8 mouse cellular contexts compared by ENCODE assay signal in the genomic region with DNA sequence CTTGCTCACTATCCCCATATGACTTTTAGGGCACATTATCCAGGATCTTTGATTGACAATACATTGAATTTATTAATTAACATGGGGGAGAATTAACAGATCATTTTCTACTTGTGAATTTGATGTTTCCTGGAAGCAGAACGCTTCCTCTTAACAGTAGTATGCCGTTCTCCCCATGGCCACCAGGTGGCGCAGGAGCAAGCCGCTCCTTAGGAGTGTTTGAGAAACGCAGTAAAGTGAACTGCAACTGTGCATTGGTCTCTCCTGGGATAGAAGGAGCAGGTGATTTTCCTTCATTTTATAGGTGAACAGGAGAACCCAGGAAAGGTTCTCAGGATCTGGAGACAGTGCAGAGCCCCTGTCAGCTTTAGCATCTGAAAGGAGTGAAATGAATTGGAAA. TPM values are rescaled to one million over a fixed set of nuclear protein-coding genes. Genes with fewer than 3 reads are reported as not detected.
DNase-seq lines count a peak whose midpoint lies in the region; ATAC-seq lines count a peak whose summit lies in the region.

No protein-coding gene starts in this region.

- H3K9me3 ChIP-seq in kidney, embryonic 16.5 days (ENCODE audit: low read length), result no peaks in the 10 kb centered on the region
- H3K9me3 ChIP-seq in embryonic facial prominence, embryonic 14.5 days (ENCODE audit: control insufficient read depth, low read length), result no peaks in the 10 kb centered on the region
- H3K9me3 ChIP-seq in liver, embryonic 11.5 days (ENCODE audit: control insufficient read depth, low read length), result no peaks in the 10 kb centered on the region

- H3K4me3 ChIP-seq in kidney, embryonic 16.5 days (ENCODE audit: low read length), result no peak overlapping the region
- H3K4me3 ChIP-seq in embryonic facial prominence, embryonic 14.5 days (ENCODE audit: low read depth, low read length), result no peak overlapping the region
- H3K4me3 ChIP-seq in liver, embryonic 11.5 days (ENCODE audit: low read depth, low read length), result no peak overlapping the region

- H3K4me2 ChIP-seq in kidney, embryonic 16.5 days (replicated peaks; ENCODE audit: low read depth, low read length), result no peak overlapping the region
- H3K4me2 ChIP-seq in embryonic facial prominence, embryonic 14.5 days (ENCODE audit: low read depth, low read length), result no peak overlapping the region
- H3K4me2 ChIP-seq in liver, embryonic 11.5 days, result no peak overlapping the region

- peak; percentile 80 for DNase-seq in kidney, adult 18-20 months
- DNase-seq in adrenal gland, postnatal 4 days (ENCODE audit: low spot score in 2 of 2), result peak; percentile 32 to 53
- DNase-seq in embryonic facial prominence, embryonic 14.5 days (ENCODE audit: low spot score), result peak; percentile 76
- peak; percentile 88 for DNase-seq in induced T-regulatory cell, adult 2 months (ENCODE audit: low read depth)
- peak; percentile 63 for DNase-seq in liver, embryonic 11.5 days (ENCODE audit: low spot score)
- DNase-seq in retina, embryonic 14.5 days (ENCODE audit: low spot score), result peak; percentile 89
- DNase-seq in thymus, postnatal 36 days, result peak; percentile 75 to 79

- no peak overlapping the region for H3K9ac ChIP-seq in kidney, embryonic 16.5 days (replicated peaks; ENCODE audit: low read length)
- no peak overlapping the region for H3K9ac ChIP-seq in embryonic facial prominence, embryonic 14.5 days (ENCODE audit: low read depth, low read length)
- no peak overlapping the region for H3K9ac ChIP-seq in liver, embryonic 11.5 days (ENCODE audit: low read depth, low read length)

- no peaks in the 10 kb centered on the region for H3K27me3 ChIP-seq in kidney, embryonic 16.5 days (ENCODE audit: insufficient read depth, low read length)
- no peaks in the 10 kb centered on the region for H3K27me3 ChIP-seq in embryonic facial prominence, embryonic 14.5 days (replicated peaks; ENCODE audit: control insufficient read depth, insufficient read depth, low read length)
- H3K27me3 ChIP-seq in liver, embryonic 11.5 days (replicated peaks; ENCODE audit: control insufficient read depth, insufficient read depth, low read length), result no peaks in the 10 kb centered on the region

- WGBS in kidney, embryonic 16.5 days, result 2% methylated on average over 5 of the region's 5 CpGs
- WGBS in embryonic facial prominence, embryonic 14.5 days, result 3% methylated on average over 5 of the region's 5 CpGs
- WGBS in liver, embryonic 11.5 days, result 1% methylated on average over 5 of the region's 5 CpGs

- H3K36me3 ChIP-seq in kidney, embryonic 16.5 days (ENCODE audit: insufficient read depth, low read length), result no peaks in the 10 kb centered on the region
- no peaks in the 10 kb centered on the region for H3K36me3 ChIP-seq in embryonic facial prominence, embryonic 14.5 days (ENCODE audit: control insufficient read depth, insufficient read depth, low read length)
- no peaks in the 10 kb centered on the region for H3K36me3 ChIP-seq in liver, embryonic 11.5 days (ENCODE audit: control insufficient read depth, insufficient read depth, low read length)

- H3K27ac ChIP-seq in kidney, embryonic 16.5 days (ENCODE audit: low read length), result no peak overlapping the region
- no peak overlapping the region for H3K27ac ChIP-seq in embryonic facial prominence, embryonic 14.5 days (replicated peaks; ENCODE audit: low read depth, low read length)
- no peak overlapping the region for H3K27ac ChIP-seq in liver, embryonic 11.5 days (ENCODE audit: low read depth, low read length)

- ATAC-seq in kidney, embryonic 16.5 days (ENCODE audit: low FRiP score, low TSS enrichment), result no peak
- no peak for ATAC-seq in embryonic facial prominence, embryonic 14.5 days (ENCODE audit: low read depth)
- no peak for ATAC-seq in liver, embryonic 11.5 days (replicated peaks; ENCODE audit: low FRiP score)

- peaks cover 6% of the 10 kb centered on the region; the same call in 1 of the 2 replicates for H3K4me1 ChIP-seq in kidney, embryonic 16.5 days (ENCODE audit: insufficient read depth, low read length)
- no peaks in the 10 kb centered on the region for H3K4me1 ChIP-seq in embryonic facial prominence, embryonic 14.5 days (ENCODE audit: control insufficient read depth, insufficient read depth, low read length)
- H3K4me1 ChIP-seq in liver, embryonic 11.5 days (replicated peaks; ENCODE audit: control insufficient read depth, insufficient read depth, low read length), result peaks cover 3% of the 10 kb centered on the region; the same call in 1 of the 2 replicates

RNA-seq across cellular contexts. Expression of a gene that starts 10.4 kb away (rescaled TPM):
- 0.35 and 0.56 TPM in 2 replicates for polyA plus RNA-seq in kidney, embryonic 16.5 days (2015; fragmentation: Nextera tagmentation; extraction: Ambion mirVana)
- under 1 TPM; 0.36 to 0.76 TPM for total RNA-seq in adrenal gland, postnatal 4 days (2021)
- polyA plus RNA-seq in embryonic facial prominence, embryonic 14.5 days (2014; fragmentation: Nextera tagmentation; extraction: Ambion mirVana), result 1.2 TPM in 2 replicates
- polyA plus RNA-seq in liver, embryonic 11.5 days (2014; fragmentation: Nextera tagmentation; extraction: Ambion mirVana), result 0.21 TPM in 1 of 2 replicates, not detected in the other

RNA-seq across cellular contexts. Expression of a gene that starts 26.0 kb away (rescaled TPM):
- not detected in 2 replicates for polyA plus RNA-seq in kidney, embryonic 16.5 days (2015; fragmentation: Nextera tagmentation; extraction: Ambion mirVana)
- not detected for total RNA-seq in adrenal gland, postnatal 4 days (2021)
- not detected in 2 replicates for polyA plus RNA-seq in embryonic facial prominence, embryonic 14.5 days (2014; fragmentation: Nextera tagmentation; extraction: Ambion mirVana)
- polyA plus RNA-seq in liver, embryonic 11.5 days (2014; fragmentation: Nextera tagmentation; extraction: Ambion mirVana), result not detected in 2 replicates

RNA-seq across cellular contexts. Expression of a gene that starts 29.7 kb away (rescaled TPM):
- not detected in 2 replicates for polyA plus RNA-seq in kidney, embryonic 16.5 days (2015; fragmentation: Nextera tagmentation; extraction: Ambion mirVana)
- under 1 TPM in 1 of 2 experiments, not detected in 1; 0.65 TPM for total RNA-seq in adrenal gland, postnatal 4 days (2021)
- not detected in 2 replicates for polyA plus RNA-seq in embryonic facial prominence, embryonic 14.5 days (2014; fragmentation: Nextera tagmentation; extraction: Ambion mirVana)
- polyA plus RNA-seq in liver, embryonic 11.5 days (2014; fragmentation: Nextera tagmentation; extraction: Ambion mirVana), result 0.75 and 0.82 TPM in 2 replicates

RNA-seq across cellular contexts. Expression of a gene that starts 48.4 kb away (rescaled TPM):
- not detected in 2 replicates for polyA plus RNA-seq in kidney, embryonic 16.5 days (2015; fragmentation: Nextera tagmentation; extraction: Ambion mirVana)
- total RNA-seq in adrenal gland, postnatal 4 days (2021), result not detected
- polyA plus RNA-seq in embryonic facial prominence, embryonic 14.5 days (2014; fragmentation: Nextera tagmentation; extraction: Ambion mirVana), result 0.28 TPM in 1 of 2 replicates, not detected in the other
- polyA plus RNA-seq in liver, embryonic 11.5 days (2014; fragmentation: Nextera tagmentation; extraction: Ambion mirVana), result not detected in 2 replicates
